In the genomic region with DNA sequence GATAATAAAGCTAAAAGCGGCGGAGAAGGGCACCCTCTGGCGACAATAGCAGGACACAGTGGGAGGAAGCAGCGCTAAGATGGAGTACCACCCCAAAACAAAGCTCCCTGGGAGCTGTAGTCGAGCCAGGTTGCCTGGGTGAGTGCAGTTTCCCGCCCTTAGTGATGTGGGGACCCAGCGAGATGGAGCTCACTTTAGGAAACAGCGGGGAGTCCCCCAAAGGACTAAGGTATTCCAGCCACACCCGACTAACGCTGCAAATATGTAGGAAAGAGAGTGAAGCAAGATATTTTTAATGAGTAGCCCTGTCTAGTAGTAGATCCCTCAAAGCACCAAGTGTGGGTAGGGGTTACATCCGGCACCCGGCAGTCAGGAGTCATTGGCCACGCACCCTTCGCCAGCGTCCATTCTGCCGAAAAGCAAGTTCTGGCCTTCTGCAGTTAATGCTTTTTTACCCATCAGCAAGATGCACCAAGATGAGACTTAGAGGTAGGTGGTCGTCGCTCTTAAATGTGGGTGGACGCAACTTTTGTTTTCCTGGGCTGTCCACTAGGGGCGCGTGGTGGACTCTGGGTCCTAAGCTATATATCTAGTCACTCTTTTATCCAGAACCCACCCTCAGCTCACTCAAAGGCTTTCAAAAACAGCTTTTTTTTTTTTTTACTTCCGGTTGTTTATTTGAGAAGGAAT, we compare ENCODE assay signal across 8 mouse cellular contexts. TPM values are rescaled to one million over a fixed set of nuclear protein-coding genes. Genes with fewer than 3 reads are reported as not detected.
A peak's percentile ranks its signal among the peaks of the same experiment; 100 is the strongest.
DNase-seq lines count a peak whose midpoint lies in the region; ATAC-seq and TF ChIP-seq lines count a peak whose summit lies in the region.

A gene (plus strand): TSS at position 161 of the 690 bp plus-strand sequence.

- DNase-seq in c-Kit-positive CD71-negative TER-119-negative erythroid progenitor cells, embryonic 14.5 days (ENCODE audit: low read depth), result peak; percentile 71
- peak; percentile 71 for DNase-seq in forebrain, embryonic 10.5 days (ENCODE audit: extremely low spot score, low spot score)
- peak; percentile 83 to 86 for DNase-seq in kidney, postnatal 25 days
- DNase-seq in neural tube, embryonic 11.5 days (ENCODE audit: low spot score), result peak; percentile 77

- peaks cover 7% of the 10 kb centered on the region for H3K4me1 ChIP-seq in E14TG2a.4 (replicated peaks; ENCODE audit: low read depth, low read length)
- H3K4me1 ChIP-seq in forebrain, embryonic 10.5 days, result peaks cover 20% of the 10 kb centered on the region
- peaks cover 24% of the 10 kb centered on the region for H3K4me1 ChIP-seq in heart, embryonic 15.5 days (replicated peaks)
- peaks cover 16% of the 10 kb centered on the region for H3K4me1 ChIP-seq in liver, embryonic 15.5 days (replicated peaks)
- no peaks in the 10 kb centered on the region for H3K4me1 ChIP-seq in neural tube, embryonic 11.5 days (ENCODE audit: control insufficient read depth, insufficient read depth, low read length)
- peaks cover 8% of the 10 kb centered on the region for H3K4me1 ChIP-seq in stomach, embryonic 16.5 days (ENCODE audit: control insufficient read depth, insufficient read depth, low read length)

- peak within 1 kb of the TSS; percentile 76 for H3K4me3 ChIP-seq in E14TG2a.4 (replicated peaks; ENCODE audit: low read length)
- peak within 1 kb of the TSS; percentile 56 for H3K4me3 ChIP-seq in forebrain, embryonic 10.5 days
- H3K4me3 ChIP-seq in heart, embryonic 15.5 days, result peak within 1 kb of the TSS; percentile 58
- H3K4me3 ChIP-seq in liver, embryonic 15.5 days (replicated peaks), result peak within 1 kb of the TSS; percentile 65
- peak within 1 kb of the TSS; percentile 41 for H3K4me3 ChIP-seq in neural tube, embryonic 11.5 days (ENCODE audit: low read depth, low read length)
- peak within 1 kb of the TSS; percentile 59 for H3K4me3 ChIP-seq in stomach, embryonic 16.5 days (replicated peaks; ENCODE audit: low read length)

- peak within 1 kb of the TSS; percentile 84 for H3K27ac ChIP-seq in forebrain, embryonic 10.5 days
- H3K27ac ChIP-seq in heart, embryonic 15.5 days, result peak within 1 kb of the TSS; percentile 81
- peak within 1 kb of the TSS; percentile 51; the same call in 1 of the 2 replicates for H3K27ac ChIP-seq in liver, embryonic 15.5 days (replicated peaks)
- no peak within 1 kb of the TSS for H3K27ac ChIP-seq in neural tube, embryonic 11.5 days (ENCODE audit: low read depth, low read length)
- H3K27ac ChIP-seq in stomach, embryonic 16.5 days (ENCODE audit: low read length), result peak within 1 kb of the TSS; percentile 50

- WGBS in forebrain, embryonic 10.5 days, result 1% methylated on average over 22 of the region's 22 CpGs
- 1% methylated on average over 22 of the region's 22 CpGs for WGBS in heart, embryonic 15.5 days
- WGBS in liver, embryonic 15.5 days (ENCODE audit: insufficient replicate concordance), result under 1% methylated on average over 22 of the region's 22 CpGs
- WGBS in neural tube, embryonic 11.5 days, result 2% methylated on average over 22 of the region's 22 CpGs
- under 1% methylated on average over 22 of the region's 22 CpGs for WGBS in stomach, embryonic 16.5 days

- peak; percentile 87 for ATAC-seq in heart, embryonic 15.5 days (replicated peaks; ENCODE audit: insufficient number of reproducible peaks, insufficient read depth, low FRiP score, low read depth)
- peak; percentile 91 for ATAC-seq in liver, embryonic 15.5 days (ENCODE audit: insufficient read depth)
- peak; percentile 94 for ATAC-seq in neural tube, embryonic 11.5 days (ENCODE audit: insufficient read depth, low FRiP score, low TSS enrichment)
- peak; percentile 91 for ATAC-seq in stomach, embryonic 16.5 days (ENCODE audit: insufficient read depth, low FRiP score)

- H3K36me3 ChIP-seq in E14TG2a.4 (ENCODE audit: insufficient read depth, low read length), result no peaks in the 10 kb centered on the region
- no peaks in the 10 kb centered on the region for H3K36me3 ChIP-seq in forebrain, embryonic 10.5 days (replicated peaks)
- H3K36me3 ChIP-seq in heart, embryonic 15.5 days, result no peaks in the 10 kb centered on the region
- H3K36me3 ChIP-seq in liver, embryonic 15.5 days (replicated peaks), result no peaks in the 10 kb centered on the region
- H3K36me3 ChIP-seq in neural tube, embryonic 11.5 days (ENCODE audit: control insufficient read depth, insufficient read depth, low read length), result no peaks in the 10 kb centered on the region
- H3K36me3 ChIP-seq in stomach, embryonic 16.5 days (ENCODE audit: control insufficient read depth, insufficient read depth, low read length), result no peaks in the 10 kb centered on the region

- peak within 1 kb of the TSS; percentile 71 for H3K4me2 ChIP-seq in heart, embryonic 15.5 days
- peak within 1 kb of the TSS; percentile 79 for H3K4me2 ChIP-seq in liver, embryonic 15.5 days
- H3K4me2 ChIP-seq in neural tube, embryonic 11.5 days (ENCODE audit: low read depth), result peak within 1 kb of the TSS; percentile 62
- H3K4me2 ChIP-seq in stomach, embryonic 16.5 days (ENCODE audit: low read depth, low read length), result peak within 1 kb of the TSS; percentile 76

- 0 out of 2 replicates have a peak, but pooled peaks cover 2% of the 10 kb centered on the region for H3K27me3 ChIP-seq in E14TG2a.4 (ENCODE audit: insufficient read depth, low read length)
- no peaks in the 10 kb centered on the region for H3K27me3 ChIP-seq in forebrain, embryonic 10.5 days (ENCODE audit: poor library complexity, severe bottlenecking)
- no peaks in the 10 kb centered on the region for H3K27me3 ChIP-seq in heart, embryonic 15.5 days
- H3K27me3 ChIP-seq in liver, embryonic 15.5 days, result no peaks in the 10 kb centered on the region
- H3K27me3 ChIP-seq in neural tube, embryonic 11.5 days (ENCODE audit: control insufficient read depth, insufficient read depth, low read length), result no peaks in the 10 kb centered on the region
- H3K27me3 ChIP-seq in stomach, embryonic 16.5 days (ENCODE audit: control insufficient read depth, insufficient read depth, low read length), result no peaks in the 10 kb centered on the region

- H3K9me3 ChIP-seq in E14TG2a.4 (ENCODE audit: low read length), result peaks cover 2% of the 10 kb centered on the region; the same call in 1 of the 2 replicates
- H3K9me3 ChIP-seq in forebrain, embryonic 10.5 days, result 0 out of 2 replicates have a peak, but pooled peaks cover 4% of the 10 kb centered on the region
- H3K9me3 ChIP-seq in heart, embryonic 15.5 days (replicated peaks), result no peaks in the 10 kb centered on the region
- no peaks in the 10 kb centered on the region for H3K9me3 ChIP-seq in liver, embryonic 15.5 days (replicated peaks)
- no peaks in the 10 kb centered on the region for H3K9me3 ChIP-seq in neural tube, embryonic 11.5 days (ENCODE audit: control insufficient read depth, low read length)
- 0 out of 2 replicates have a peak, but pooled peaks cover 6% of the 10 kb centered on the region for H3K9me3 ChIP-seq in stomach, embryonic 16.5 days (replicated peaks; ENCODE audit: control insufficient read depth, low read length)

- no peak within 1 kb of the TSS for H3K9ac ChIP-seq in heart, embryonic 15.5 days
- peak within 1 kb of the TSS; percentile 64 for H3K9ac ChIP-seq in liver, embryonic 15.5 days
- peak within 1 kb of the TSS; percentile 41 for H3K9ac ChIP-seq in neural tube, embryonic 11.5 days (ENCODE audit: low read length)
- peak within 1 kb of the TSS; percentile 69 for H3K9ac ChIP-seq in stomach, embryonic 16.5 days (ENCODE audit: low read length)

- peak; percentile 64 for TF ChIP-seq CTCF in E14TG2a.4 (conservative IDR thresholded peaks at IDR 0.05; ENCODE audit: low read length)

RNA-seq across cellular contexts. Expression of the gene that starts here (rescaled TPM):
- polyA plus RNA-seq in forebrain, embryonic 10.5 days (2016; fragmentation: Nextera tagmentation; extraction: Ambion mirVana), result 5.2 and 5.3 TPM in 2 replicates
- 7.7 and 8.9 TPM in 2 replicates for polyA plus RNA-seq in heart, embryonic 15.5 days (2015; fragmentation: Nextera tagmentation; extraction: Ambion mirVana)
- 2.7 and 3.0 TPM in 2 replicates for polyA plus RNA-seq in liver, embryonic 15.5 days (2015; fragmentation: Nextera tagmentation; extraction: Ambion mirVana)
- 4.3 and 4.8 TPM in 2 replicates for polyA plus RNA-seq in neural tube, embryonic 11.5 days (2014; fragmentation: Nextera tagmentation; extraction: Ambion mirVana)
- 6.2 and 6.3 TPM in 2 replicates for polyA plus RNA-seq in stomach, embryonic 16.5 days (2015; fragmentation: Nextera tagmentation; extraction: Ambion mirVana)
